Mouse (Mus musculus) cerebellum, adult 2 months (tissue): ENCODE measurements around the gene Iyd.

Source experiments
- CTCF ChIP-seq: fragments of 200-500 bp; IDR thresholded peaks from 2 replicates; pipeline ENCODE4 v1.5.1; 2011; ENCODE audit warnings: low read depth, mild to moderate bottlenecking, control low read depth, low read length, moderate library complexity, borderline replicate concordance; ENCODE audit not compliant: insufficient read depth
- POLR2A ChIP-seq: fragments of 200-500 bp; IDR thresholded peaks from 2 replicates; pipeline ENCODE4 v1.6.1; 2011; ENCODE audit warnings: low read length, control low read depth, borderline replicate concordance; ENCODE audit not compliant: insufficient read depth

- TF ChIP-seq POLR2A = no peak
- no peak for TF ChIP-seq CTCF
These were observed 50.6 kb downstream of the Iyd start for GRCm38 (mm10) chr10:3590632-3591031.
